Mouse (Mus musculus) myocyte (in vitro differentiated cells): ENCODE results near the gene Rybp.

Experiments
- CEBPB ChIP-seq: IDR thresholded peaks from 2 replicates; pipeline ENCODE4 v1.6.1; 2011; ENCODE audit warnings: mild to moderate bottlenecking, moderate library complexity; ENCODE audit not compliant: poor library complexity, insufficient read depth, severe bottlenecking
- E2F4 ChIP-seq: IDR thresholded peaks from one replicate; pipeline ENCODE4 v1.6.1; 2011; ENCODE audit warnings: mild to moderate bottlenecking, control low read depth, moderate library complexity; ENCODE audit not compliant: insufficient read depth
- MAX ChIP-seq: IDR thresholded peaks from one replicate; pipeline ENCODE4 v1.6.1; 2011; ENCODE audit warnings: low read depth, mild to moderate bottlenecking, control low read depth
- MYOD1 ChIP-seq, 3 experiments: IDR thresholded peaks; one replicate each; pipeline ENCODE4 v1.6.1; 2011; ENCODE audit warnings: control low read depth in 2 of 3, low read depth in 2 of 3, mild to moderate bottlenecking in 2 of 3, moderate library complexity in 1 of 3; ENCODE audit not compliant: insufficient read length in 2 of 3, control insufficient read depth in 1 of 3
- MYOG ChIP-seq, 3 experiments: IDR thresholded peaks; one replicate each; pipeline ENCODE4 v1.6.1; 2011; ENCODE audit warnings: control low read depth in 2 of 3, low read depth in 2 of 3, mild to moderate bottlenecking in 2 of 3; ENCODE audit not compliant: insufficient read length in 2 of 3, control insufficient read depth in 1 of 3, insufficient read depth in 1 of 3
- POLR2A ChIP-seq: IDR thresholded peaks from one replicate; pipeline ENCODE4 v1.6.1; 2011; ENCODE audit warnings: low read depth, mild to moderate bottlenecking, control low read depth, moderate library complexity; ENCODE audit not compliant: insufficient read length
- POLR2AphosphoS2 ChIP-seq: IDR thresholded peaks from one replicate; pipeline ENCODE4 v1.6.1; 2011; ENCODE audit warnings: low read depth, control low read depth; ENCODE audit not compliant: insufficient read length
- SRF ChIP-seq: IDR thresholded peaks from one replicate; pipeline ENCODE4 v1.6.1; 2011; ENCODE audit warnings: low read depth; ENCODE audit not compliant: control insufficient read depth, insufficient read length
- TCF12 ChIP-seq: IDR thresholded peaks from one replicate; pipeline ENCODE4 v1.6.1; 2011; ENCODE audit warnings: mild to moderate bottlenecking, control low read depth; ENCODE audit not compliant: poor library complexity, insufficient read depth, severe bottlenecking
- TCF3 ChIP-seq: IDR thresholded peaks from one replicate; pipeline ENCODE4 v1.6.1; 2011; ENCODE audit warnings: low read depth, control low read depth; ENCODE audit not compliant: insufficient read length
- USF1 ChIP-seq: IDR thresholded peaks from one replicate; pipeline ENCODE4 v1.6.1; 2011; ENCODE audit warnings: low read depth, mild to moderate bottlenecking, control low read depth, moderate library complexity

DNA sequence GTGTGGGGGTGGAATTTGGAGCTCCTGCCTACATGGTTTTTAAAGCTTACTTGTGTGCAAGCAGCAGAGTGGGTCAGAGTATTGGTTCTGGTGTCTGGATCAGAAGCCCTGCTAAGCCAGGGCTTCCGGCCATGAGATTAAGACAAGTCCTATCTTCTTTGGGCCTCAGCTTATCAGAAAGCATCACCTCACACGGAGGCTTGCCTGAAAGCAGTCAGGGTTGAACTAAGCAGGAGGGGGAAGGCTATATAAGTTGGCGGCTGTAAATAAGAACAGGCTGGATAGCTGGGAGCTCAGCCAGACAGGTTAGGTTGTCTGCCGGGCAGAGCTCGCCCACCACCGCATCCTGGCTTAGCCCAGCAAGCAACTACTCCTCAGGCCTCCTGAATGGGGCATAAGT lies 99.5 kb downstream of the Rybp start:
- TF ChIP-seq POLR2A (no peak), MYOD1 (IDR thresholded peaks at IDR 0.05; ENCODE audit: control insufficient read depth in 1 of 3, insufficient read length in 2 of 3, low read depth in 2 of 3) (no peak), E2F4 (no peak), USF1 (no peak), TCF12 (no peak), MAX (no peak), TCF3 (no peak), POLR2AphosphoS2 (no peak), SRF (no peak), CEBPB (no peak), MYOG (IDR thresholded peaks at IDR 0.05; ENCODE audit: control insufficient read depth in 1 of 3, insufficient read depth in 1 of 3, insufficient read length in 2 of 3, low read depth in 2 of 3) (no peak)
